Mouse (Mus musculus) bone marrow, adult 2 months (tissue): ENCODE results near the gene Cdc42bpb.

Experiments
- CTCF ChIP-seq: fragments of 200-500 bp; IDR thresholded peaks from 2 replicates; pipeline ENCODE4 v1.5.1; 2011; ENCODE audit warnings: low read length, control low read depth; ENCODE audit not compliant: control insufficient read depth, insufficient read depth
- POLR2A ChIP-seq: fragments of 200-500 bp; IDR thresholded peaks from 2 replicates; pipeline ENCODE4 v1.6.1; 2011; ENCODE audit warnings: low read depth, mild to moderate bottlenecking, control low read depth, low read length, borderline replicate concordance; ENCODE audit not compliant: control insufficient read depth

GRCm38 (mm10) chr12:111371905-111372304 is 5.6 kb downstream of the Cdc42bpb start:
- TF ChIP-seq POLR2A (no peak), CTCF (no peak)
